Mouse (Mus musculus) neural tube, embryonic 14.5 days (tissue): ENCODE measurements around the gene Ankrd49. TPM values are rescaled to one million over a fixed set of nuclear protein-coding genes. Genes with fewer than 3 reads are reported as not detected.

Source experiments
- ATAC-seq: fragments of 200-750 bp; cut with Nextera tagmentation; 2 replicates; pipeline ENCODE4 v1.8.0; 2017; ENCODE audit warnings: low read depth, mild to moderate bottlenecking, moderate TSS enrichment, moderate library complexity
- H3K27ac ChIP-seq: fragments of 300-500 bp; sonication (generic); 2 replicates; pipeline ENCODE4 v1.5.1; 2014; ENCODE audit warnings: low read depth, mild to moderate bottlenecking, control low read depth, low read length, moderate library complexity, mixed read lengths
- H3K27me3 ChIP-seq: fragments of 300-500 bp; sonication (generic); 2 replicates; pipeline ENCODE4 v1.6.1; 2014; ENCODE audit warnings: low read length; ENCODE audit not compliant: control insufficient read depth, insufficient read depth
- H3K36me3 ChIP-seq: fragments of 300-500 bp; sonication (generic); 2 replicates; pipeline ENCODE4 v1.6.1; 2014; ENCODE audit warnings: low read length, mixed read lengths; ENCODE audit not compliant: control insufficient read depth, insufficient read depth
- H3K4me1 ChIP-seq: fragments of 300-500 bp; sonication (generic); 2 replicates; pipeline ENCODE4 v1.6.1; 2014; ENCODE audit warnings: low read length; ENCODE audit not compliant: control insufficient read depth, insufficient read depth
- H3K4me2 ChIP-seq: fragments of 300-500 bp; sonication (generic); 2 replicates; pipeline ENCODE4 v1.6.1; 2014; ENCODE audit warnings: mild to moderate bottlenecking, low read depth, low read length, control low read depth
- H3K4me3 ChIP-seq: fragments of 300-500 bp; sonication (generic); 2 replicates; pipeline ENCODE4 v1.5.1; 2014; ENCODE audit warnings: low read depth, low read length, control low read depth, mixed read lengths
- H3K9ac ChIP-seq: fragments of 300-500 bp; sonication (generic); replicated peaks from 2 replicates; pipeline ENCODE4 v1.6.1; 2014; ENCODE audit warnings: low read depth, mild to moderate bottlenecking, control low read depth, low read length, mixed read lengths
- H3K9me3 ChIP-seq: fragments of 300-500 bp; sonication (generic); 2 replicates; pipeline ENCODE4 v1.6.1; 2016; ENCODE audit warnings: low read length; ENCODE audit not compliant: control insufficient read depth
- WGBS: fragments of 180-500 bp; shearing (Covaris S2); extraction: QIAGEN DNeasy Blood & Tissue Kit; methylation state at CpG from one replicate; pipeline ENCODE4 v1.1.7; 2014; 5-methylcytosine and 5-hydroxymethylcytosine counted together
- polyA plus RNA-seq: library from polyadenylated mRNA; unstranded; fragments of >200 nt; fragmentation: Nextera tagmentation; extraction: Ambion mirVana; gene quantifications from 2 replicates; pipeline ENCODE4 v1.2.1, GENCODE M21; 2014

Ankrd49 gene
- polyA plus RNA-seq, 1 experiment from 2014 or later, result 25.9 TPM

GRCm38 (mm10) chr9:14778341-14778740 lies 6.3 kb downstream of the Ankrd49 start:
- peaks cover 6% of the 10 kb centered on the region; the same call in 1 of the 2 replicates for H3K36me3 ChIP-seq
- H3K4me1 ChIP-seq, result no peaks in the 10 kb centered on the region
- H3K27ac ChIP-seq, result no peak overlapping the region
- ATAC-seq, result no peak
- H3K9me3 ChIP-seq, result no peaks in the 10 kb centered on the region
- no peak overlapping the region for H3K4me3 ChIP-seq
- no peak overlapping the region for H3K9ac ChIP-seq
- H3K27me3 ChIP-seq, result no peaks in the 10 kb centered on the region
- WGBS, result 47% methylated on average over 13 of the region's 13 CpGs
- no peak overlapping the region for H3K4me2 ChIP-seq

- no peaks in the 10 kb centered on the region for H3K36me3 ChIP-seq
- no peaks in the 10 kb centered on the region for H3K9me3 ChIP-seq
- no peak overlapping the region for H3K27ac ChIP-seq
- WGBS, result 63% methylated on average over 2 of the region's 2 CpGs
- no peaks in the 10 kb centered on the region for H3K4me1 ChIP-seq
- no peak overlapping the region for H3K4me2 ChIP-seq
- H3K9ac ChIP-seq, result no peak overlapping the region
- ATAC-seq, result no peak
- H3K27me3 ChIP-seq, result no peaks in the 10 kb centered on the region
- H3K4me3 ChIP-seq, result no peak overlapping the region
These were observed 10.8 kb downstream of the Ankrd49 start for GRCm38 (mm10) chr9:14773813-14774212.

GRCm38 (mm10) chr9:14772074-14772473 lies 12.6 kb downstream of the Ankrd49 start:
- Histone ChIP-seq H3K9ac (no peak overlapping the region), H3K27ac (no peak overlapping the region), H3K9me3 (no peaks in the 10 kb centered on the region), H3K4me2 (no peak overlapping the region), H3K4me3 (no peak overlapping the region), H3K4me1 (no peaks in the 10 kb centered on the region), H3K36me3 (no peaks in the 10 kb centered on the region), H3K27me3 (no peaks in the 10 kb centered on the region)
- WGBS, result 85% methylated on average over 2 of the region's 2 CpGs
- no peak for ATAC-seq

- ATAC-seq, result peak; percentile 69; the same call in 1 of the 2 replicates
- Histone ChIP-seq H3K9me3 (no peaks in the 10 kb centered on the region), H3K9ac (no peak within 1 kb of the TSS), H3K4me1 (no peaks in the 10 kb centered on the region), H3K27ac (no peak within 1 kb of the TSS), H3K4me3 (no peak within 1 kb of the TSS), H3K36me3 (no peaks in the 10 kb centered on the region), H3K27me3 (no peaks in the 10 kb centered on the region), H3K4me2 (no peak within 1 kb of the TSS; the same call in 1 of the 2 replicates)
- 21% methylated on average over 23 of the region's 23 CpGs for WGBS
These were observed 13.7 kb downstream of the Ankrd49 start, which contains the start of gene 1700012B09Rik for GRCm38 (mm10) chr9:14770803-14771471. Gene 1700012B09Rik, minus strand, starts transcription at chr9:14771030.

GRCm38 (mm10) chr9:14769811-14770210 lies 14.8 kb downstream of the Ankrd49 start:
- no peaks in the 10 kb centered on the region for H3K4me1 ChIP-seq
- H3K9me3 ChIP-seq, result no peaks in the 10 kb centered on the region
- ATAC-seq, result no peak
- H3K4me3 ChIP-seq, result no peak overlapping the region
- 41% methylated on average over 6 of the region's 6 CpGs for WGBS
- H3K27ac ChIP-seq, result no peak overlapping the region
- H3K9ac ChIP-seq, result no peak overlapping the region
- H3K36me3 ChIP-seq, result no peaks in the 10 kb centered on the region
- no peaks in the 10 kb centered on the region for H3K27me3 ChIP-seq
- no peak overlapping the region for H3K4me2 ChIP-seq

- H3K4me1 ChIP-seq, result no peaks in the 10 kb centered on the region
- no peaks in the 10 kb centered on the region for H3K36me3 ChIP-seq
- no peak overlapping the region for H3K9ac ChIP-seq
- H3K4me3 ChIP-seq, result no peak overlapping the region
- H3K27me3 ChIP-seq, result no peaks in the 10 kb centered on the region
- 36% methylated on average over 7 of the region's 7 CpGs for WGBS
- no peak overlapping the region for H3K27ac ChIP-seq
- H3K9me3 ChIP-seq, result no peaks in the 10 kb centered on the region
- H3K4me2 ChIP-seq, result no peak overlapping the region
- ATAC-seq, result peak; percentile 62
These were observed 19.9 kb downstream of the Ankrd49 start for GRCm38 (mm10) chr9:14764765-14765164.

- Histone ChIP-seq H3K4me1 (no peaks in the 10 kb centered on the region), H3K36me3 (no peaks in the 10 kb centered on the region), H3K4me3 (no peak overlapping the region), H3K9me3 (no peaks in the 10 kb centered on the region), H3K27me3 (no peaks in the 10 kb centered on the region), H3K27ac (no peak overlapping the region), H3K9ac (no peak overlapping the region), H3K4me2 (no peak overlapping the region)
- ATAC-seq, result no peak
These were observed 25.4 kb downstream of the Ankrd49 start for GRCm38 (mm10) chr9:14759261-14759660.

- H3K9ac ChIP-seq, result no peak overlapping the region
- no peak for ATAC-seq
- H3K4me1 ChIP-seq, result no peaks in the 10 kb centered on the region
- 76% methylated on average over 7 of the region's 7 CpGs for WGBS
- no peaks in the 10 kb centered on the region for H3K27me3 ChIP-seq
- H3K9me3 ChIP-seq, result no peaks in the 10 kb centered on the region
- H3K27ac ChIP-seq, result no peak overlapping the region
- H3K4me2 ChIP-seq, result no peak overlapping the region
- H3K36me3 ChIP-seq, result no peaks in the 10 kb centered on the region
- no peak overlapping the region for H3K4me3 ChIP-seq
These were observed 26.1 kb downstream of the Ankrd49 start for GRCm38 (mm10) chr9:14758590-14758989.

- no peaks in the 10 kb centered on the region for H3K9me3 ChIP-seq
- H3K9ac ChIP-seq, result no peak overlapping the region
- no peaks in the 10 kb centered on the region for H3K27me3 ChIP-seq
- H3K4me1 ChIP-seq, result 0 out of 2 replicates have a peak, but pooled peaks cover 6% of the 10 kb centered on the region
- ATAC-seq, result no peak
- H3K27ac ChIP-seq, result no peak overlapping the region
- H3K36me3 ChIP-seq, result no peaks in the 10 kb centered on the region
- H3K4me2 ChIP-seq, result no peak overlapping the region
- WGBS, result 90% methylated on average over 3 of the region's 3 CpGs
- H3K4me3 ChIP-seq, result no peak overlapping the region
These were observed 30.2 kb downstream of the Ankrd49 start for GRCm38 (mm10) chr9:14754469-14754868.
